Mouse (Mus musculus) testis, adult 2 months (tissue): ENCODE measurements at regions not wholly inside any gene's neighbourhood (a gene's known extent, or its start where the extent isn't known, plus 50 kb on each side); places are given as distances from the start of the nearest gene placed in this dataset.

Source experiments
- H3K27ac ChIP-seq: fragments of 200-500 bp; 2 replicates; pipeline ENCODE4 v1.5.1; 2012; ENCODE audit warnings: low read depth, low read length; ENCODE audit not compliant: control insufficient read depth, insufficient read depth
- H3K27me3 ChIP-seq: fragments of 200-500 bp; 2 replicates; pipeline ENCODE4 v1.6.1; 2012; ENCODE audit warnings: mild to moderate bottlenecking, low read length, moderate library complexity; ENCODE audit not compliant: control insufficient read depth, insufficient read depth
- H3K36me3 ChIP-seq: fragments of 200-500 bp; 2 replicates; pipeline ENCODE4 v1.6.1; 2012; ENCODE audit warnings: mild to moderate bottlenecking, low read length; ENCODE audit not compliant: control insufficient read depth, insufficient read depth
- H3K4me1 ChIP-seq: fragments of 200-500 bp; 2 replicates; pipeline ENCODE4 v1.6.1; 2012; ENCODE audit warnings: low read length; ENCODE audit not compliant: control insufficient read depth, insufficient read depth
- H3K4me3 ChIP-seq: fragments of 200-500 bp; 2 replicates; pipeline ENCODE4 v1.5.1; 2012; ENCODE audit warnings: low read depth, mild to moderate bottlenecking, low read length, moderate library complexity, mixed read lengths; ENCODE audit not compliant: control insufficient read depth
- CTCF ChIP-seq: fragments of 200-500 bp; IDR thresholded peaks from 2 replicates; pipeline ENCODE4 v1.5.1; 2012; ENCODE audit warnings: low read depth, mild to moderate bottlenecking, inconsistent platforms, low read length, moderate library complexity; ENCODE audit not compliant: control insufficient read depth, insufficient read depth, insufficient replicate concordance
- POLR2A ChIP-seq: fragments of 200-500 bp; IDR thresholded peaks from 2 replicates; pipeline ENCODE4 v1.6.1; 2012; ENCODE audit warnings: low read depth, mild to moderate bottlenecking, inconsistent platforms, low read length, moderate library complexity; ENCODE audit not compliant: control insufficient read depth

DNA sequence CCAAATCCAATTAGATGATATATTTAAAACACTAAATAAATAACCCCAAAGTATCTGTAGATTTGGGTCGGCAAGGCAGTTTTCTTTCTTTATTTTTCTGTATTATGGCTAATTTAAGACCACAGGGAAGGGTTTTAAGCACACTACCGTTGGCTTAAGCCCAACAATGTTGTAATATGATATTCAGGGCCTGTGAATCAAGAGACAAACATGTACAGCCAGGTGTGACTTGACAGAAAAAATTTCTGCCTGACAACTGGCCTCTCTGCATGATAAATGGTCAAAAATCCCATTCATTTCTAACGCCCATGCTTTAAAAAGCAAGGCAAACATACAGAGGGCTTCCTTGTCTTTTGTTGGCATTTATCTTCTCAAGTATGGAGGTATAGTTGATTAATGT is 213.5 kb downstream of the Mtx2 start:
- Histone ChIP-seq H3K4me1 (no peaks in the 10 kb centered on the region), H3K36me3 (no peaks in the 10 kb centered on the region), H3K4me3 (no peak overlapping the region), H3K27me3 (no peaks in the 10 kb centered on the region), H3K27ac (no peak overlapping the region)
- no peak for TF ChIP-seq CTCF
- TF ChIP-seq POLR2A = no peak

DNA sequence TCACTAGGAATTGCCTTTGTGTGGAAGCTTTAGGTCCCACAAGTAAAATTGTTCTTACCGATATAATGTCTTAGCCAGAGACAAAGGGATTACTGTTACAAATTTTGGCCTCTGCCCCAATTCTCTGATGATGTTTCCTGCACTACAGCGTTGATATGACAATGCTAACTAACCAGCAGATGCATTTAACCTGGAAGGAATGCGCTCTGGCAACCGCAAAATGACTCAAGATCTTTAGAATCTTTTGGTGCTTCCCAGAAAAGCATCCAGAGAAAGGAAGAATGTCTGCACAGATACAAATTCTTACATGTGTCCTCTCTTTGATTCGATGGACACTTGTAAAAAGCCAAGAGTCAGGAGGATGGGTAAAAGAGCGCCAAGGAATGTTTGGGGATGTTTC is 221.3 kb downstream of the Mtx2 start:
- Histone ChIP-seq H3K27ac (no peak overlapping the region), H3K36me3 (no peaks in the 10 kb centered on the region), H3K4me1 (no peaks in the 10 kb centered on the region), H3K4me3 (no peak overlapping the region), H3K27me3 (no peaks in the 10 kb centered on the region)
- TF ChIP-seq POLR2A (no peak), CTCF (no peak)

DNA sequence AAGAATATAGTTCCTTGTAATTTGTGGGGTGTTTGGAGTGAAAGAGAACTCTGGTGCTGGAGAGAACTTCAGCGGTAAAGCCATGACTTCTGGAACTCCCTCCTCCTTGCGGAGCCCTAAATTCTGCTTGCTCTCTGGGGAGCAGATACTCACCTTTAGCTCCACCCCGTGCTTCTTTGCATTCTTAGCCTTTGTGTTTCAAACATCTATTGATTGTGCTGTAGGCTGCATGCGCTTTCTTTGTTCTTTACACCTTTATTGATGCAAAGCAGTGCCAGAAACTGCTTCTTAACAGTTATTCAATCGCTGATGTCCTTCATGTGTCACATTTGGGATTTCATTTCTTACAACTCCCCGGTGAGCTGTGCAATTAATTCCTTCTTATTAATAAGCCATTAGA is 222.5 kb downstream of the Mtx2 start:
- H3K27ac ChIP-seq = no peak overlapping the region
- no peak overlapping the region for H3K4me3 ChIP-seq
- no peaks in the 10 kb centered on the region for H3K27me3 ChIP-seq
- TF ChIP-seq CTCF (no peak), POLR2A (no peak)
- H3K36me3 ChIP-seq = no peaks in the 10 kb centered on the region
- H3K4me1 ChIP-seq = no peaks in the 10 kb centered on the region

DNA sequence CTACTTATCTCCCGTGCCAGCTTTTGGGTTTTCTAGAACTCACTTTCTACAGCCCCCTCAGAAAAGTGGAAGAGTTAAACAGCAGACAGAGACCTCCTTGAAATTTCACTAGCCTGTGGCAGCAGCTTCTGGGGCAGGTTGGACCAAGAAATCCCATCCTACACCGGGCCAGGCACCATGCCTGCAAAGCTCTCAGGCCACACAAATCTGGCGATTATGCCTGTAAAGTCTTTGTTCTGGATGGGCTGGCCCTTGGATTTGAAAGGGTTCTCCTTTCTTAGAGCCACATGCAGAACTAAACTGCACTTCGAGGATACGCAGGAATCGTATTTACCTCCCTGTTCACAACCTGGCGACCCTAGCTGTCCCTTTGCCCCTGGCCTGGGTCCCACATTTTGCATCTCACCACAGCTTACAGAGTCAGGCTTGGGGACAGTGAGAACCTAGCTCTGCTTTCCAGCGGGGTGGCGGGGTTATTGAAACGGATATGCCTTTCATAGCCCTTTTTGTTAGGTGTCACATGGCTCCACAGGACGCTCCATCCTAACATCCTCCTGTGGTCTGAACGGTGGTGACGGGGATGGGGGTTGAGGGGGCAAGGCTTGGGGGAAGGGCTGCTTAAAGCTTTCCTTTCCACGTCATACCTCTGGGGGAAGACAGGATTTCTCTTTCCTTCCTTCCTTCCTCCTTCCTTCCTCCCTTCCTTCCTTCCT is 229.0 kb downstream of the Mtx2 start:
- Histone ChIP-seq H3K27me3 (no peaks in the 10 kb centered on the region), H3K27ac (no peak overlapping the region)
- TF ChIP-seq CTCF = no peak
- TF ChIP-seq POLR2A = no peak

DNA sequence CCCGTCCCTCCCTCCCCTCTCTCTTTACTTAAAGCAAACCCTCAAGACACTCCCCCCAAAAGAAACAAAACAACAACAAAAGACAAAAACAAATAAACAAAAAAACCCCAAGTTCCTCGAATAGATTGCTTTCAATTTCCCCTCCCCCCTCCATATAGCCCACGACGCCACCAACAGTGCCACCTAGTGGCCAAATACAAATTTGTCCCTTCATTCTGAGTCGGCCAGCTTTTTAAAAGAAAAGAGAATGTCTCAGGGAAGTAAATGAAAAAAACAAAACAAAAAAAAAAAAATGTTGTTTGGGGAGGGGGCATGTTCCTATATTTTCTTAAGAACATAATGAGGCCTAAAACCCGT is 229.6 kb downstream of the Mtx2 start:
- no peak overlapping the region for H3K27ac ChIP-seq
- H3K4me3 ChIP-seq = peak overlapping the region; percentile 46
- TF ChIP-seq POLR2A (no peak), CTCF (peak; percentile 56; the same call in 1 of the 2 replicates)
- H3K36me3 ChIP-seq = no peaks in the 10 kb centered on the region
- H3K4me1 ChIP-seq = no peaks in the 10 kb centered on the region
- H3K27me3 ChIP-seq = no peaks in the 10 kb centered on the region

More for the DNA sequence above, 229.0 kb downstream of the Mtx2 start:
- Histone ChIP-seq H3K4me1 (no peaks in the 10 kb centered on the region), H3K4me3 (peak overlapping the region; percentile 46), H3K36me3 (no peaks in the 10 kb centered on the region)

DNA sequence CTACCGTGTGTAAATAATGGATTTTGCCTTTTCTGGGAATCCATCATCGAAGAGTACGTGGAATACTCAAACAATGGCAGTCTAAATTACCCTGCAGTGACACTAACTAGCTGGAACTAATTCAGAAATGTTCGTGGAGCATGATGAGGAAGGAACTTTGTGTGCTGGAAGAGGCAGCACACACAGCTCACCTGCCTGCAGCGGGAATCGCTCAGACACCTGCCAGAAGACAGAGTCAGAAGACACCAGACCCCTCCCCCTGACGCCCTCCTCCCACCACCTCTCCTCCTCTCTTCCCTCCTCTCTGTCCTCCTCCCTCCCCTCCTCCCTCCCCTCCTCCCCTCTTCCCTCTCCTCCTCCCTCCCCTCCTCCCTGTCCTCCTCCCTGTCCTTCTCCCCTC is 235.4 kb downstream of the Mtx2 start:
- H3K27ac ChIP-seq = no peak overlapping the region
- no peaks in the 10 kb centered on the region for H3K27me3 ChIP-seq
- no peaks in the 10 kb centered on the region for H3K36me3 ChIP-seq
- no peak overlapping the region for H3K4me3 ChIP-seq
- TF ChIP-seq POLR2A (no peak), CTCF (no peak)
- no peaks in the 10 kb centered on the region for H3K4me1 ChIP-seq

DNA sequence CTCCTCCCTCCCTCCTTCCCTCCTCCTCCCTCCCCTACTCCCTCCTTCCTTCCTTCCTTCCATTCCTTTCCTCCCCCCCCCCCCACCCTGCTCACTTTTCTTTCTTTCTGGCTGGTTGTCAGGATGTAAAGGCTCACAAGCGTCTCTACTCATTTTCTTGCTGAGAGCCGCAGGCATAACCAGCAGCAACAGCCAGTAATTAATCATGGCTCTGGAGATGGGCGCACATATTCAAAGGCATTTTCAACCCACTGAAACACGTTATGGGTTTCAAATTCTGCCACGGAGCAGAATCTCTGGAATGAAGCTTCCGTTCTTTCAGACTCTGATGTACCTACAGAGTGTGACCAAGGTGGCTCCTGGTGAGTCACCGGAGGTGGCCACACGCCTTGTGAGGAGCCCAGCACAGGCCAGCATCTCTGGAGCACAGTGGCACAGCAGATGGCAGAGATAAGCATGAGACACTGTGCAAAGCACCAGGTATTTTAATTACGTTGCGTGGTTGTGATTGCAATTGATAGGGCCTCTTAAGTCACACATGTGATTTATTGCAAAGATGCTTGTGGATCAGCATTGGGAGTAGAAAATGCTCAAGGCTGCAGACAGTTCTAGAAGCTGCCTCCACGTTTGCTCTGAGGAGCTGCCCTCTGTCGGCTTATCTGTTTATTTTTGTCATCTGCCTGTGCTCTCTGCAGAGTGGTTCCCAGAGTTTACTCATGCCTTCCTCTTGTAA is 236.0 kb downstream of the Mtx2 start:
- no peak for TF ChIP-seq CTCF
- TF ChIP-seq POLR2A = no peak

DNA sequence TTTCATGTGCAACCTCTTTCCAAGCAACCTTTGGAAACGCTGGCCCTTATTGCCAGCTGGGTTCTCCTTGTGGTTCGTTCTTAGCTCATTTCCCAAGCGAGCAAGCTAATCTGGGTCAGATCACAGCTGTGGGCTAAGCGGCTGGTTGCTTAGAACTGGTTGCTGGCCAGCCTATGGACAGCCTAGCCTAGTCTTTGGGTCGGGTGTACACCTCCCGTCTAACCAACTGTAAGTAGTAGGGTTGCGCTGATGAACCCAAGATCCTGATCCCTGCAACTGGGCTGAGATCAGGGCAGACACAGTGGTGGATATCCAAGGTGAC is 236.5 kb downstream of the Mtx2 start:
- H3K27me3 ChIP-seq = no peaks in the 10 kb centered on the region

More for the DNA sequence above, 236.0 kb downstream of the Mtx2 start:
- Histone ChIP-seq H3K27me3 (no peaks in the 10 kb centered on the region), H3K36me3 (no peaks in the 10 kb centered on the region), H3K4me3 (no peak overlapping the region), H3K27ac (no peak overlapping the region), H3K4me1 (no peaks in the 10 kb centered on the region)

More for the DNA sequence above, 236.5 kb downstream of the Mtx2 start:
- Histone ChIP-seq H3K4me3 (no peak overlapping the region), H3K27ac (no peak overlapping the region), H3K4me1 (no peaks in the 10 kb centered on the region), H3K36me3 (no peaks in the 10 kb centered on the region)
- no peak for TF ChIP-seq POLR2A
- no peak for TF ChIP-seq CTCF
